Mouse (Mus musculus) erythroid progenitor cell, adult 5-6 weeks (primary cell): Measurements from ENCODE around the gene Hspbp1. TPM values are rescaled to one million over a fixed set of nuclear protein-coding genes. Genes with fewer than 3 reads are reported as not detected.

ENCODE experiments used
- ATAC-seq: replicated peaks from 2 replicates; pipeline ENCODE4 v1.8.0; 2016; ENCODE audit warnings: moderate number of reproducible peaks, mild to moderate bottlenecking, moderate TSS enrichment, inconsistent platforms; ENCODE audit not compliant: poor library complexity, low FRiP score, severe bottlenecking
- total RNA-seq, 2 experiments: library from RNA; stranded (forward) in 1 of 2; stranded (reverse) in 1 of 2; fragments of 150-400 nt in 1 of 2; fragments of 186-747, 209-891 nt in 1 of 2; gene quantifications; 2 replicates each; pipeline versions ENCODE4 v1.2.3 to v1.2.4; 2015 to 2017; ENCODE audit warnings: low replicate concordance in 2 of 2

Hspbp1 gene
- total RNA-seq (2015; ENCODE audit: low replicate concordance), result 4.0 and 32.3 TPM in 2 replicates
- total RNA-seq (2017; ENCODE audit: low replicate concordance), result 2.8 and 3.2 TPM in 2 replicates

GRCm38 (mm10) chr7:4684632-4685417 is at the start of gene Hspbp1:
Hspbp1 (minus strand) TSS chr7:4685068.
- peak; percentile 97 for ATAC-seq

GRCm38 (mm10) chr7:4732968-4733392 is 48.1 kb upstream of the Hspbp1 start:
- ATAC-seq, result peak; percentile 90

- ATAC-seq, result no peak
These were observed 46.2 kb upstream of the Hspbp1 start for GRCm38 (mm10) chr7:4731090-4731489.

- ATAC-seq, result no peak
These were observed 40.3 kb upstream of the Hspbp1 start, which contains the start of gene Tmem150b for GRCm38 (mm10) chr7:4725169-4725568. Tmem150b (minus strand) TSS chr7:4725249.

- no peak for ATAC-seq
These were observed 39.5 kb upstream of the Hspbp1 start for GRCm38 (mm10) chr7:4724359-4724758.

- ATAC-seq, result no peak
These were observed 38.6 kb upstream of the Hspbp1 start for GRCm38 (mm10) chr7:4723508-4723907.

GRCm38 (mm10) chr7:4719276-4719675 is 34.4 kb upstream of the Hspbp1 start:
- no peak for ATAC-seq

- ATAC-seq, result no peak
These were observed 32.1 kb upstream of the Hspbp1 start for GRCm38 (mm10) chr7:4716955-4717354.

GRCm38 (mm10) chr7:4712594-4712993 is 27.7 kb upstream of the Hspbp1 start:
- no peak for ATAC-seq

GRCm38 (mm10) chr7:4705098-4705497 is 20.2 kb upstream of the Hspbp1 start:
- no peak for ATAC-seq

GRCm38 (mm10) chr7:4703195-4703594 is 18.3 kb upstream of the Hspbp1 start:
- no peak for ATAC-seq

GRCm38 (mm10) chr7:4702334-4702733 is 17.5 kb upstream of the Hspbp1 start:
- ATAC-seq, result no peak

GRCm38 (mm10) chr7:4693004-4693403 is 8.1 kb upstream of the Hspbp1 start:
- ATAC-seq, result no peak

- ATAC-seq, result no peak
These were observed 6.2 kb upstream of the Hspbp1 start for GRCm38 (mm10) chr7:4690951-4691653.

GRCm38 (mm10) chr7:4690387-4690786 is 5.5 kb upstream of the Hspbp1 start, which contains the start of gene Brsk1:
Brsk1 (plus strand) TSS chr7:4690604.
- no peak for ATAC-seq

- no peak for ATAC-seq
These were observed 665 bp downstream of the Hspbp1 start for GRCm38 (mm10) chr7:4684203-4684602.

- no peak for ATAC-seq
These were observed 1.6 kb downstream of the Hspbp1 start for GRCm38 (mm10) chr7:4683307-4683706.

- no peak for ATAC-seq
These were observed 9.7 kb downstream of the Hspbp1 start for GRCm38 (mm10) chr7:4675200-4675599.

GRCm38 (mm10) chr7:4674114-4674731 is 10.6 kb downstream of the Hspbp1 start:
- ATAC-seq, result no peak

- ATAC-seq, result no peak
These were observed 12.9 kb downstream of the Hspbp1 start for GRCm38 (mm10) chr7:4671956-4672355.
